ENCODE assay signal across 29 mouse cellular contexts in genomic region chr11:3755341-3755740, GRCm38 (mm10).
DNase-seq lines count a peak whose midpoint lies in the region; ATAC-seq and TF ChIP-seq lines count a peak whose summit lies in the region.
"Had no signal": no experiment of that assay in that cellular context is flagged by ENCODE, and none has a peak within 500 bp of the region (broad histone marks: within the 10 kb centered on the region; RNA-seq: fewer than 3 reads in every experiment).

No protein-coding gene starts in this region.

- TF ChIP-seq EP300 in lung, postnatal 0 days (IDR thresholded peaks at IDR 0.05), result no peak

- no peak overlapping the region for H3K4me2 ChIP-seq in kidney, embryonic 16.5 days (replicated peaks; ENCODE audit: low read depth, low read length)
- H3K4me2 ChIP-seq in lung, postnatal 0 days (replicated peaks; ENCODE audit: low read depth, low read length), result no peak overlapping the region
- peak overlapping the region; percentile 52 for H3K4me2 ChIP-seq in myocyte (ENCODE audit: low read depth)
- H3K4me2 ChIP-seq in midbrain, embryonic 13.5 days (replicated peaks), result no peak overlapping the region
- H3K4me2 ChIP-seq: embryonic facial prominence, embryonic 13.5 days; forebrain, embryonic 15.5 days; heart, embryonic 12.5 days; hindbrain, embryonic 13.5 days; lung, embryonic 14.5 days; midbrain, embryonic 12.5 days; neural tube, embryonic 15.5 days had no signal

- no peaks in the 10 kb centered on the region for H3K79me2 ChIP-seq in myocyte (ENCODE audit: control insufficient read depth, insufficient read depth)

- TF ChIP-seq CTCF in lung, postnatal 0 days (IDR thresholded peaks at IDR 0.05), result no peak

- no peak for TF ChIP-seq POLR2A in myocyte (IDR thresholded peaks at IDR 0.05; ENCODE audit: insufficient read length, low read depth)

- no peak overlapping the region for H3K4me3 ChIP-seq in kidney, embryonic 16.5 days (ENCODE audit: low read length)
- H3K4me3 ChIP-seq in lung, postnatal 0 days (ENCODE audit: low read depth, low read length), result no peak overlapping the region
- no peak overlapping the region for H3K4me3 ChIP-seq in myocyte
- no peak overlapping the region for H3K4me3 ChIP-seq in heart, embryonic 10.5 days
- no peak overlapping the region for H3K4me3 ChIP-seq in midbrain, embryonic 13.5 days (replicated peaks)
- H3K4me3 ChIP-seq: embryonic facial prominence, embryonic 13.5 days; forebrain, embryonic 10.5 days; forebrain, embryonic 15.5 days; heart, embryonic 12.5 days; hindbrain, embryonic 13.5 days; midbrain, embryonic 12.5 days; neural tube, embryonic 15.5 days had no signal

- H3K9me3 ChIP-seq in kidney, embryonic 16.5 days (ENCODE audit: low read length), result no peaks in the 10 kb centered on the region
- no peaks in the 10 kb centered on the region for H3K9me3 ChIP-seq in lung, postnatal 0 days (ENCODE audit: low read length)
- no peaks in the 10 kb centered on the region for H3K9me3 ChIP-seq in heart, embryonic 10.5 days
- H3K9me3 ChIP-seq in midbrain, embryonic 13.5 days, result no peaks in the 10 kb centered on the region
- H3K9me3 ChIP-seq: embryonic facial prominence, embryonic 13.5 days; forebrain, embryonic 10.5 days; forebrain, embryonic 15.5 days; heart, embryonic 12.5 days; hindbrain, embryonic 13.5 days; midbrain, embryonic 12.5 days; neural tube, embryonic 15.5 days had no signal

- no peak for DNase-seq in kidney, postnatal 14 days
- DNase-seq in lung, postnatal 0 days (ENCODE audit: low spot score), result peak; percentile 7
- DNase-seq in lung, postnatal 36 days, result no peak
- DNase-seq in adipocyte (ENCODE audit: low spot score), result peak; percentile 24
- no peak for DNase-seq in heart, embryonic 10.5 days (ENCODE audit: low spot score)
- DNase-seq: B cell, adult 2 months; cerebellum, adult 11-12 months; cerebellum, adult 9-11 months; gastrocnemius, postnatal 10 days; heart, postnatal 4 days; kidney, adult 8-10 months; kidney, postnatal 10 days; left cerebral cortex, postnatal 4 days; lung, embryonic 14.5 days; right cerebral cortex, postnatal 25 days; spleen, adult 18-20 months; thymus, adult 18-20 months; thymus, postnatal 25 days had no signal

- peaks cover 3% of the 10 kb centered on the region; the same call in 1 of the 2 replicates for H3K27me3 ChIP-seq in kidney, embryonic 16.5 days (ENCODE audit: insufficient read depth, low read length)
- 0 out of 2 replicates have a peak, but pooled peaks cover 4% of the 10 kb centered on the region for H3K27me3 ChIP-seq in lung, postnatal 0 days (replicated peaks; ENCODE audit: insufficient read depth, low read length)
- no peaks in the 10 kb centered on the region for H3K27me3 ChIP-seq in myocyte (ENCODE audit: control insufficient read depth, insufficient read depth, insufficient read length)
- H3K27me3 ChIP-seq in heart, embryonic 10.5 days (ENCODE audit: insufficient read depth, poor library complexity, severe bottlenecking), result peaks cover 29% of the 10 kb centered on the region
- peaks cover 11% of the 10 kb centered on the region for H3K27me3 ChIP-seq in midbrain, embryonic 13.5 days
- H3K27me3 ChIP-seq: neural tube, embryonic 15.5 days had no signal

- 38% methylated on average over 4 of the region's 4 CpGs for WGBS in kidney, embryonic 16.5 days
- 43% methylated on average over 4 of the region's 4 CpGs for WGBS in lung, postnatal 0 days
- 64% methylated on average over 4 of the region's 4 CpGs for WGBS in heart, embryonic 10.5 days
- 72% methylated on average over 4 of the region's 4 CpGs for WGBS in midbrain, embryonic 13.5 days

- no peaks in the 10 kb centered on the region for H3K36me3 ChIP-seq in kidney, embryonic 16.5 days (ENCODE audit: insufficient read depth, low read length)
- no peaks in the 10 kb centered on the region for H3K36me3 ChIP-seq in lung, postnatal 0 days (ENCODE audit: insufficient read depth, low read length)
- no peaks in the 10 kb centered on the region for H3K36me3 ChIP-seq in myocyte (ENCODE audit: control insufficient read depth, insufficient read depth)
- H3K36me3 ChIP-seq in heart, embryonic 10.5 days, result no peaks in the 10 kb centered on the region
- no peaks in the 10 kb centered on the region for H3K36me3 ChIP-seq in midbrain, embryonic 13.5 days
- H3K36me3 ChIP-seq: embryonic facial prominence, embryonic 13.5 days; forebrain, embryonic 10.5 days; forebrain, embryonic 15.5 days; heart, embryonic 12.5 days; hindbrain, embryonic 13.5 days; midbrain, embryonic 12.5 days; neural tube, embryonic 15.5 days had no signal

- H3K4me1 ChIP-seq in kidney, embryonic 16.5 days (ENCODE audit: insufficient read depth, low read length), result no peaks in the 10 kb centered on the region
- H3K4me1 ChIP-seq in lung, postnatal 0 days (ENCODE audit: insufficient read depth, low read depth, low read length), result no peaks in the 10 kb centered on the region
- no peaks in the 10 kb centered on the region for H3K4me1 ChIP-seq in heart, embryonic 10.5 days
- H3K4me1 ChIP-seq in midbrain, embryonic 13.5 days (replicated peaks), result no peaks in the 10 kb centered on the region
- H3K4me1 ChIP-seq: forebrain, embryonic 15.5 days; heart, embryonic 12.5 days; hindbrain, embryonic 13.5 days; midbrain, embryonic 12.5 days had no signal

- no peak overlapping the region for H3K9ac ChIP-seq in kidney, embryonic 16.5 days (replicated peaks; ENCODE audit: low read length)
- H3K9ac ChIP-seq in lung, postnatal 0 days (replicated peaks; ENCODE audit: low read depth), result no peak overlapping the region
- H3K9ac ChIP-seq in midbrain, embryonic 13.5 days (replicated peaks), result no peak overlapping the region
- H3K9ac ChIP-seq: embryonic facial prominence, embryonic 13.5 days; forebrain, embryonic 15.5 days; heart, embryonic 12.5 days; hindbrain, embryonic 13.5 days; lung, embryonic 14.5 days; midbrain, embryonic 12.5 days; neural tube, embryonic 15.5 days had no signal

- no peak overlapping the region for H3K27ac ChIP-seq in kidney, embryonic 16.5 days (ENCODE audit: low read length)
- H3K27ac ChIP-seq in lung, postnatal 0 days (ENCODE audit: low read length), result no peak overlapping the region
- no peak overlapping the region for H3K27ac ChIP-seq in heart, embryonic 10.5 days
- no peak overlapping the region for H3K27ac ChIP-seq in midbrain, embryonic 13.5 days
- H3K27ac ChIP-seq: embryonic facial prominence, embryonic 13.5 days; forebrain, embryonic 10.5 days; forebrain, embryonic 15.5 days; hindbrain, embryonic 13.5 days; midbrain, embryonic 12.5 days; neural tube, embryonic 15.5 days had no signal

- ATAC-seq in kidney, embryonic 16.5 days (ENCODE audit: low FRiP score, low TSS enrichment), result 0 out of 2 replicates have a peak, but pooled peaks have one; percentile 6
- ATAC-seq in lung, postnatal 0 days, result no peak
- no peak for ATAC-seq in midbrain, embryonic 13.5 days
- ATAC-seq: forebrain, embryonic 15.5 days; intestine, embryonic 16.5 days had no signal

- no peak overlapping the region for H3ac ChIP-seq in myocyte (ENCODE audit: control insufficient read depth, insufficient read length)

TF ChIP-seq in myocyte, 11 proteins besides CTCF, POLR2A, EP300 and RAD21:
- TF ChIP-seq SRF (IDR thresholded peaks at IDR 0.05; ENCODE audit: control insufficient read depth, insufficient read length, low read depth) (no peak), TCF3 (IDR thresholded peaks at IDR 0.05; ENCODE audit: insufficient read length, low read depth) (no peak), E2F4 (IDR thresholded peaks at IDR 0.05; ENCODE audit: insufficient read depth) (no peak), USF1 (IDR thresholded peaks at IDR 0.05; ENCODE audit: low read depth) (no peak), MYOG (IDR thresholded peaks at IDR 0.05; ENCODE audit: control insufficient read depth in 1 of 3, insufficient read depth in 1 of 3, insufficient read length in 2 of 3, low read depth in 2 of 3) (no peak)

Comparison
In these comparisons a context has a peak if more than half of its experiments do, and no peak if none do; other contexts are left out.
1. DNase-seq: peak in lung, postnatal 0 days (single experiment) and adipocyte (single experiment); none in kidney, postnatal 14 days (single experiment), lung, postnatal 36 days (single experiment) and heart, embryonic 10.5 days (single experiment).